Mouse (Mus musculus): ENCODE data around the gene Rhbdl3.
A peak's percentile ranks its signal among the peaks of the same experiment; 100 is the strongest.

The Rhbdl3 gene

GRCm38 (mm10) chr11:80300551-80301315, at the start of gene Rhbdl3:
Gene Rhbdl3, plus strand, starts transcription at chr11:80300912.
- peak; percentile 87 for DNase-seq

GRCm38 (mm10) chr11:80264137-80264536, 36.6 kb upstream of the Rhbdl3 start:
- DNase-seq = no peak

- no peak for DNase-seq
Observed at GRCm38 (mm10) chr11:80271096-80271495, 29.6 kb upstream of the Rhbdl3 start.

GRCm38 (mm10) chr11:80275011-80275410, 25.7 kb upstream of the Rhbdl3 start:
- DNase-seq = no peak

GRCm38 (mm10) chr11:80278054-80278453, 22.7 kb upstream of the Rhbdl3 start:
- no peak for DNase-seq

- no peak for DNase-seq
Observed at GRCm38 (mm10) chr11:80283786-80284185, 16.9 kb upstream of the Rhbdl3 start.

- DNase-seq = no peak
Observed at GRCm38 (mm10) chr11:80284641-80285040, 16.1 kb upstream of the Rhbdl3 start.

GRCm38 (mm10) chr11:80287150-80287549, 13.6 kb upstream of the Rhbdl3 start:
- peak; percentile 84 for DNase-seq

GRCm38 (mm10) chr11:80289701-80290445, 10.8 kb upstream of the Rhbdl3 start:
- peak; percentile 71 for DNase-seq

- no peak for DNase-seq
Observed at GRCm38 (mm10) chr11:80291004-80291403, 9.7 kb upstream of the Rhbdl3 start.

- peak; percentile 80 for DNase-seq
Observed at GRCm38 (mm10) chr11:80292463-80292862, 8.2 kb upstream of the Rhbdl3 start.

- no peak for DNase-seq
Observed at GRCm38 (mm10) chr11:80295066-80295465, 5.6 kb upstream of the Rhbdl3 start.

GRCm38 (mm10) chr11:80295785-80296184, 4.9 kb upstream of the Rhbdl3 start:
- DNase-seq = no peak

GRCm38 (mm10) chr11:80299513-80300235, 1.0 kb upstream of the Rhbdl3 start:
- no peak for DNase-seq

GRCm38 (mm10) chr11:80301316-80302045, 769 bp downstream of the Rhbdl3 start:
- peak; percentile 94 for DNase-seq

- no peak for DNase-seq
Observed at GRCm38 (mm10) chr11:80302046-80302390, 1.3 kb downstream of the Rhbdl3 start.

GRCm38 (mm10) chr11:80302536-80302935, 1.8 kb downstream of the Rhbdl3 start:
- DNase-seq = peak; percentile 93

GRCm38 (mm10) chr11:80303746-80304145, 3.0 kb downstream of the Rhbdl3 start:
- DNase-seq = no peak

GRCm38 (mm10) chr11:80304846-80305245, 4.1 kb downstream of the Rhbdl3 start:
- no peak for DNase-seq

- no peak for DNase-seq
Observed at GRCm38 (mm10) chr11:80308537-80308936, 7.8 kb downstream of the Rhbdl3 start.

- peak; percentile 53 for DNase-seq
Observed at GRCm38 (mm10) chr11:80311271-80311670, 10.6 kb downstream of the Rhbdl3 start.

GRCm38 (mm10) chr11:80312049-80312448, 11.3 kb downstream of the Rhbdl3 start:
- DNase-seq = peak; percentile 68

- peak; percentile 58 for DNase-seq
Observed at GRCm38 (mm10) chr11:80312565-80312964, 11.9 kb downstream of the Rhbdl3 start.

All from retina, postnatal 1 day (tissue).